Mouse (Mus musculus) left cerebral cortex, postnatal 14 days (tissue): ENCODE measurements around the gene Wipi1. TPM values are rescaled to one million over a fixed set of nuclear protein-coding genes. Genes with fewer than 3 reads are reported as not detected.
"Not testable (repeated sequence)": the region's sequence is repeated elsewhere in the genome, so short reads cannot be mapped to it uniquely, and the experiment has no call there.

Experiments used
- DNase-seq, 2 experiments: peaks; one replicate each; pipeline ENCODE4 v3.0.0; 2021 to 2022; ENCODE audit warnings: low spot score in 2 of 2, mixed read lengths in 1 of 2
- intact Hi-C: fragments of 180-260 bp; cut with DNase I; formaldehyde crosslinking; loops from one replicate; pipeline ENCODE4 v1.15.1; 2025
- long read RNA-seq, 2 experiments: library from polyadenylated mRNA; stranded (forward); transcript quantifications; one replicate each; pipeline ENCODE4 v2.0.0; 2021
- total RNA-seq, 2 experiments: library from RNA; stranded (reverse); gene quantifications; 2 replicates each; pipeline ENCODE4 v1.2.3; 2021

Wipi1 gene
- 10 to 100 TPM; 21.8 to 22.2 TPM for total RNA-seq
- long read RNA-seq, experiment 1, transcript Wipi1-202 (13 exons, 2,050 nt): major isoform, 6 of 13 reads
- long read RNA-seq, experiment 1, partial matches to known transcripts: 2 of 13 reads
- long read RNA-seq, experiment 1, other reads (novel, unspliced or antisense): 1 of 13 reads
- long read RNA-seq, experiment 2, transcript Wipi1-202 (13 exons, 2,050 nt): minor isoform, 5 of 12 reads
- long read RNA-seq, experiment 2, transcript Wipi1-201 (12 exons, 3,338 nt): major isoform, 6 of 12 reads
- long read RNA-seq, experiment 2, partial matches to known transcripts: 1 of 12 reads
- long read RNA-seq, experiment 2, other reads (novel, unspliced or antisense): 0 of 12 reads

DNA sequence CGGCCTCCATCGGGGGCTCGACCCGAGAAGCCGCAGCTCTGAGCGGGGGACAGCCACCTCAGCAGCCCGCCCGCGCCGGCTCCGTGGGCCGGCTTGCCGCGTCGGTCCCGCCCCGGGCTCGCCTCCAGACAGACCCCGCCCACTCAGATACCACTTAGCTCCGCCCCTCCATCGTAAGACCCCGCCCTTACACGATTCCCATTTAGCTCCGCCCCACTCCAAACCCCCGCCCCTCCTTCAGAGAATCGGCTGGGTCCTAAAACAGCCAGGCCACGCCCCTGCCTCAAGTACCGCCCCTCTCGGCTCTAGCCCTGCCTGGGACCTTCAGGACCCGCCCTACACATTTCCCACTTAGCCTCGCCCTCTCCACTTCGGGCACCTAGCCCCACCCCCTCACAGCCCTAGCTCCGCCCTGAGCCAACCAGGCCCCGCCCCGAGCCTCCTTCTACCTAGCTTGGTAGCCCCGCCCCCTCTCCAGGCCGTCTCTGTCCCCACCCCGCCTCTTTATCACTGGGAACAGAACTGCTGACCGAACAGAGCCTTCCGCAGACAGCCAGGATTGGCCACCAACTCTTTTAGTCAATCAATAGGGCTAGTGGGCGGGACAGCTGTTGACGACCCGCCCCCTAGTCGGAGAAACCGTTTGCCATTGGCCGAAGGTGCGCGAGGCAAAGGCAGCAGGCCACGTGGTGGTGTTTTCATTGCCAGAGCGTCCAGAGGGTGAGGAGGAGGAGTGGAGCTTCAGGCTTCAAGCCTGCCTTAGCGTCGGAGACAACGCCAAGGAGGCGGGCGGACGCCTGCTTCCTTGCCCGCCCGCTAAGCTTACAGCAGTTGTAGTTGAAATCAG, at the start of gene Wipi1:
Gene Wipi1, minus strand, starts transcription at position 665 of the 847 bp plus-strand sequence.
- intact Hi-C loops: no loop called here
- DNase-seq: peak; percentile 97 to 99

DNA sequence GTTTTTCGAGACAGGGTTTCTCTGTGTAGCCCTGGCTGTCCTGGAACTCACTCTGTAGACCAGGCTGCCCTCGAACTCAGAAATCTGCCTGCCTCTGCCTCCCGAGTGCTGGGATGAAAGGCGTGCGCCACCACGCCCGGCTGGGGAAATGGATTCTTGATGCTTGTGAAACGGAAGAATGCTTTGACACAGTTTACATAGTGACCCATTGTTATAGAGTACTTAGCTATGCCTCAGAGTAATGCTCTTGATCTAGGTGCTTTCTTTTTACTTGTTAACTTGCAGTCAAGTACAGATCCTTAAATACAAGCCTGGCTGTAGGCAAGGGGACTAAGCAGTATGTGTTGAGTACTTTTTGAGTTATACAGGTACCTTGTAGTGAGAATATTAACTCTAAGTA, 48.8 kb upstream of the Wipi1 start:
- DNase-seq: not testable (repeated sequence)
- intact Hi-C loops: loop anchor here (10.0 kb wide), 1 partner anchor 614 kb away; no protein-coding TSS in a partner anchor

DNA sequence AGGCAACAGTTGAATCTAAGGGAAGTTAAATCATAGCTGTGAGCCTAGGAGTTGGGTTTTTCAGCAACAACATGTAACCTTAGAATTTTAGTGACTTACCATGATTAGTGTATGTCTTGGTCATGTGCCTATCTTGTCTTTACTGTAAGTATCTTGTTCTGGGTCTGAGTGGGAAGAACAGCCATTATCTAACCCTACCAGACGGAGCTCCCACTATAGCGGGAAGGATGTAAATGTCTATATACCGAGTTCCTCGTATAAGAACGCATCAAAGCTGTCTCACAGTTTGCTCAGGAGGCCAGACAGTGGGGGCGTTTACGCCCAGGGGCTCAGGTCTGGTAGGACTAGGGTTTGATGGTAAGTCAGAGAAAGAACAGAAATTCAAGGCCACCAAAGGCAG, 44.5 kb upstream of the Wipi1 start:
- intact Hi-C loops: no loop called here
- no peak for DNase-seq

DNA sequence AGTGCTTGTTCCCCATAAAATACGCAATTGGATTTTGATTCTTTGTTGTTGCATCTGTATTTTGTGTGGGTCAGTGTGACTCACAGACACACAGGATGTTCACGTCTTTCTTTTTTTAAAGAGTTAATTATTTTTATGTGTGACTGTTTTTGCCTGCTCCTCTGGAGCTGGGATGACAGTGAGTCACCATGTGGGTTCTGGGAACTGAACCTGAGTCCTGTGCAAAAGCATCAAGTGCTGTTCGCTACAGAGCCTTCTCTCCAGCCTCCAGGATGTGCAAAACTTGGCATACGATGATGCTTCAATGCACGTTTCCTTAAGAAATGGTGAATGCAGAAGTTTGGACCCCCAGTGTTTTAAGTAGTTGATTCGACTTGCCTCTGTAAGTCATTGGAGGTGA, 42.8 kb upstream of the Wipi1 start:
- no peak for DNase-seq
- intact Hi-C loops: no loop called here

DNA sequence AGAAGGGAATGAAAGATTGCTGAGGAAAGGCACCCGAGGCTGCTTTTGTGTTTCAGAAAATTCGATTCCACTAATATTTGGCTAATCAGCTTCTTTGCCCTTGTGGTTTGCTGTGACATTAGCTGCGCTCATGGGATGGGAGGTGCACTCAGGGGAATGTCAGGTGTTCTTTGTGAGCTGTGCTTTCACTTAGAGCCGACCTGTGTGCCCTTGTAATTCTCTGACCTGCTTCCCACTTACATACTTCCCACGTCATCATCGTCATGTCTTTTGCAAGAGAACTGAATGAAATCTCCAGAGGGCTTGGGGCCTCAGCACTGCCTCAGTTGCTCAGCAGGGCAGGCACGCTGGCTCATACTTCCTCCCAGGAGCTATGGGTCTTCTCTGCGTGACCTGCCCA, 41.4 kb upstream of the Wipi1 start:
- no peak for DNase-seq
- intact Hi-C loops: no loop called here

DNA sequence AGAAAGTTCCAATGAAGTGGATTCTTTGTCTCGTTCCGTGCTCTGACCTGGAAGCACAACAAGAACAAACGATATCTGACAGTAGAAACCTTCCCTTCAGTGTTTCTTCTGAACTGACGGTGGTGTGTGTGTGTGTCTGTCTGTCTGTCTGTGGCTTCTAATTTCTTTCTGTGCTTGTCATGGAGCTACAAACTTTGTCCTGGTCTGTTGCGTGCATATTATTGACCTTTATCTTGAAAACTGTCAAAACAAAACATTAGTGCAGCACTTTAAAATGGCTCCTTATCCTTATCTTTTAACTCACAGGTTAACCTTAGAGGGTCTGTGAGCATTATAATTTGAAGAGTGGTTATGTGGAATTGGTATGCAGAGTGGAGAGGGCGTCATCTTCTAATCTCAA, 40.7 kb upstream of the Wipi1 start:
- intact Hi-C loops: no loop called here
- no peak for DNase-seq

DNA sequence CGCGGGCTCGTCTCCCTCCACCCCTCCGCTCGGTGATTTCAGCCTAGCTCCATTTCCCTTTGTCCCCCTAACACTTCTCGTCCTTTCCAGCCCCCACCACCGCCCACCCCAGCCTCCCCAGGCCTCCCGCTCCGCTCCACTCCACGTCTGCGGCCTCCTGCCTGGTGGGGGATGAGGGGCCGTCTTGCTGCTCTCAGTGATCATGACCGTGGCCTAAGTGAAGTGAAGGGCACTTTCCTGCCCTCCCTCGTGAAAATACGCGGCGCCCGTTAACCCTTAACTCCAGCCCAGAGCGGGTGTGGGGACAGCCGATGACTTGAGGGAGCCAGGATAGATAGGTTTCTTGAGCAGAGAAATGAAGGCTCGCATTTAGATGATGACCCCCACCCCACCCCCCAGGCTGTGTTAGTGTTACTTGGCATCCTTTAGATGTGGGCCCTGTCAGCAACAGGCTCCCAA, 39.8 kb upstream of the Wipi1 start:
- intact Hi-C loops: no loop called here
- no peak for DNase-seq

DNA sequence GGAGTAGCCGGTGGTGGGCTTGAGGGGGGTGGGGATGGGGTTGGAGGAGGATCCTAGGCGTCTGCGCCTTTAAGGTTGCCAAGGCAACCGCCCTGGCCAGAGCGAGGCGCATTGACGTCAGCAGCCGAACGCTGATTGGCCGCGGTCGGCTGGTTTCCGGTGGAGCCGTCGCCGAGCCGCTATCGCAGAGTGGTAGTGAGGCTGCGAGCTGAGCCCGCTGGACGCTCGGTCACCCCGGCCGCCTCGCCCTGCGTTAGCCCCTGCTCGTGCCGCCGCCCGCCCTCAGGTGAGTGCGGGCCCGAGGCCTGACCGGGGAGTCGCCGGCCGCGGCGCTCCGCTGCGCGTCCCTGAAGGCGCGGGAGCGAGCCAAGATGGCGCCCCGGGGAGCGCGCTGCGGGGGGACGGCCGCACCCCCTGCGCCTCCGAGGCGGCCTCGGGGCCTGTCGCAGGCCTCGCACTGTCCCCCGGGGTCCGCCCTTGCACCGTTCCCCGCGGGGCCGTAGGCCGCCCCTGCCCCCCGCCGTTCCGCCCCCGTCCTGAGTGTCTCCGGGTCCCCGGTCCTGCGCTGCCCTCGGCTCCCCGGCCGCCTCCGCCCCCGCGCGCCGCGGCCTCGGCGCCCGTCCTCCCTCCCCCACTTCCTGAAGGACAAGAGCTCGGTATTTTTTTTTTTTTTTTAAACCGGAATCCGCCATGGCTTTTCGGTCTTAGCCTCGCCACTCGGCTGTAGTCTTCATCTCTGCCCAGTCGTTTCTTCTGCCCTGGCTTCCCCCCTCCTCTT, 39.2 kb upstream of the Wipi1 start:
- peak; percentile 95 for DNase-seq
- intact Hi-C loops: no loop called here

DNA sequence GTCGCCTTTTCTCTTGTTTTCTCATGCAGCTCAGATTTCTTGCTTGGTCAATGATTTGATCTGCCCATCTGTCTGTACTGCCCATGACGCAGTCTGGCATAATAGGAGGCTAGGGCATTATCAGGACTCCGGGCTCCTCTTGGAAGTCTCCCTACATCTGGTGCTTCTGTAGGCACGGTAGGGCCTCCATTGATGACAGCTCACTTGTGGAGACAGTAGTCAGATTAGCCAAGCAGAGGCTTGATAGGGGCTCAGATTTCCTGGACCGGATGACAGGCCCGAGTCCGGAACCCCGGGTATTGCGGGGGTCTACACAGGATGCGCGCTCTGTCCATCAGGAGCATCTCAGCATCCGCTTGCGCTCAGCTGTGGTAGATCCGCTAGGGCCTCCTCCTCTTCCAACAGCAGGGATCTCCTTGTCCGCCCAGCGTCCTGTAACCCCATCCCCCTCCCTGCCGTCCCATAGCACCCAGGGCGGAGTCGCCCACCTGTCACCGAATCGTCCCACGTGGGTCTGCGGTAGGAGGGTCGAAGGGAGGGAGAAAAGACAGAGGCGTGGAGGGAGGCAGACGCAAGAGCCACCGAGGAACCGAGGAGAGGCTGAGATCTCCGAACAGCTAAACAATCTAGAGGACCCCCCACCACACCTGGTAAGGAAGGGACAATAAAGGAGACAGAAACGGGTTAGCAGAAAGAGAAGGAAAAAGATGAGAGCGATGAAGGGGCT, 38.4 kb upstream of the Wipi1 start:
- peak; percentile 84 to 90 for DNase-seq
- intact Hi-C loops: no loop called here

DNA sequence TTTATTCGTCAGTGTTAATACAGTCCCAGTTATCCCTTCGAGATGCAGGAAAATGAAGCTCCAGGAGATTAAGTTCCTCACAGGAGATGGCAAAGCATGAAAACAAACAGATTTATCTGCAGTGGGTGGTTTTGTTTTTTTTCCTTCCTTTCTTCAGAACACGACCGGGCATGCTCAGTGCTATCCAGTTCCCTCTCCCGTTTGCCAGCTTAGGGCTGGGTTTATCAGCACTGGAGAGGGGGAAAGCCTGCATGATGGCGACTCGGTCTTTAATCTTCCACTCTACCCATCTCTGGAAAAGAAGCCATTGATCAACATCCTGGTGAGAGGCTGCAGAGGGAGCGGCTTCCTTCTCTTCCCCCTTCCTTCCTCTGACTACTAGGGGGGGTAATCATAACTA, 37.4 kb upstream of the Wipi1 start, which contains the start of gene Prkar1a:
Gene Prkar1a, plus strand, starts transcription at position 200 of the 400 bp plus-strand sequence.
- intact Hi-C loops: no loop called here
- DNase-seq: no peak

DNA sequence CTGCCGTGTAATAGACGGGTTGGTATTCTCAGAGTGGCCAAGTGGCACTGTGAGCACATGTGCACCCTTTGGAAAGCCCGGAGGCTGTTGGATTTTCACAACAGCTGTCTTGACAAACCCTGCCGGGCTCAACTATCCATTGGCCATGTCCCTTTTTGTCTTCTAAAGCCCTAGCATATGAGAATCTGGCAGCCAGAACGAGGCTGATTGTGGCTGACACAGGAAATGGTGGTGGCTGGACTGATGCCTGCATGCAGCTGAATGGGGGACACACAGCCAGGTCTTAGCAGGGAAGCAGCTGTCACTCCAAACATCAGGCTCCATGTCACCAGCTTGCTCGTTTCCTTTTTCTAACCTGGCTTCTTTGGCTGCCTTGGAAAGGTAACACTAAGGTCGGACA, 36.7 kb upstream of the Wipi1 start:
- intact Hi-C loops: no loop called here
- DNase-seq: no peak

DNA sequence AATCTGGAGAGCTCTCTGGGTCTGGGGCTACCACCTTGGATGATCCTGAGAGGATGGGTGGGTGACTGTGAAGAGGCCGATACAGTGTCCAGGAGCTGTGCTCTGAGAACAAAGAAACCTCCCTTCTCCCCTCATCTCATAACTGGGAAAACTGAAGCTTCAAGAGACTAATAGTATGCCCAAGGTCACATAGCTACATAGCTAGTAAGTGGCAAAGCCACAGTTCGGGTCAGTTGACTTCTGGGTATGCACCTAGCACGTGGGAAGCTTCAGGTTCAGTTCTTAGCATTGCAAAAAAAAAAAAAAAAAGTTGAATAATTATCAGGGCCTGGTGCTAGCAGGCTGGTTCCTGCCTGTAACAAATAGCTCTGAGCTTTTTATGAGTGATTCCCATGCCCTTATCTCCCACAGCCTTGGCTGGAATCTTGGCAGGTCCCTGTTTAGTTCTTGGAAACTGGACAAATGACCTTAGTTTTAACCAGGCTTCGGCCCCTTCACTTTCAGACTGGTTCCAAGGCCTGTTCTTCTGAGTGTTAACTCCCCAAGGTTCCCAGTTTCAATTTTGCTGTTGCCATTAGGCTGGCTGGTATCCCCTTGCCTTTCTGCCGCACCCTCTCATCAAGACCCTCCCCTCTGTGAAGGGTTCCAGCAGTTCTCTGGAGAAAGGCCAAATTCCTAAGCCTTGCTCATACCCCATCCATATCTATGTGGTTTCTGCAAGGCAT, 29.9 kb upstream of the Wipi1 start:
- DNase-seq: no peak
- intact Hi-C loops: no loop called here

DNA sequence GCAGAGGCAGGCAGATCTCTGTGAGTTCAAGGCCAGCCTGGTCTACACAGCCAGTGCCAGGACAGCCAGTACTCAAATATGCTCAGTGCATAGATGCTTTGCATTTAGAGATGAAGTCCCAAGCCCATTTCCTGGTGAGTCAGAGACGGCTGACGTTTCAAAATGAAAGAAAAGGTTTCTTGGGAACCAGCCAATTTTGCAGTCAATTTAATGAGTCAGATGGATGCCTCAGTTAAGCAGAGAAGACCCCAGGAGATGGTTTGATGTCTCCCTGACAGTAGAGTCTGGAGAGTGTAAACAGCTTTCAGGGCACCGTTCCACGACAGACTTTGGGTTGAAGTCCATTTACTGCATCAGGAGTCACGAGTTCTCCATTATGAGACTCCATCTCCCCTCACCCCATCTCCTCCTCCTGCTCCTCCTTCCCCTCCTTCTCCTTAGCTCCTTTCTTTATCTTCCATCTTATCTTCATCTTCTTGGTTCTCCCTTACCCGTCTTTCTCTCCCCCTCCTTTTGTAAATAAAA, 24.2 kb upstream of the Wipi1 start:
- DNase-seq: no peak
- intact Hi-C loops: no loop called here

DNA sequence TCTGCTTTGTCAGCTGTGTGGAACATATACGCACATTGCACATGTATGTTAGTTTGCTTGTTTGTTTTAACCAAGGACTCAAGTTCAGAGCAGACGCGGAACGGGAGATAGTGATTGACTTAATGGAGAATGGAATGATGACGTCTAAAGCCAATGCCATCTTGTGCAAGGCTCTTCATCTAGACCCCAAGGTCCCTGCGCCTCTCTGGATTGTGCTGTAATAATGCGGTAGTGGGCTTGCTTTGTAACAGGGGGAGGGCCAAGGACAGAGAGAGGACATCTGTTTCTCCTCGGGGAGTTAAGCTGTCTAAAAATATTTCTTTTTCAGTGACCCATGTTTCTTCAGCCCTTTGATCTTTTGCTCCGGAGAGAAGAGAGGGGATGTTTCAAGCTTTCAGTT, 23.2 kb upstream of the Wipi1 start:
- intact Hi-C loops: no loop called here
- DNase-seq: no peak

DNA sequence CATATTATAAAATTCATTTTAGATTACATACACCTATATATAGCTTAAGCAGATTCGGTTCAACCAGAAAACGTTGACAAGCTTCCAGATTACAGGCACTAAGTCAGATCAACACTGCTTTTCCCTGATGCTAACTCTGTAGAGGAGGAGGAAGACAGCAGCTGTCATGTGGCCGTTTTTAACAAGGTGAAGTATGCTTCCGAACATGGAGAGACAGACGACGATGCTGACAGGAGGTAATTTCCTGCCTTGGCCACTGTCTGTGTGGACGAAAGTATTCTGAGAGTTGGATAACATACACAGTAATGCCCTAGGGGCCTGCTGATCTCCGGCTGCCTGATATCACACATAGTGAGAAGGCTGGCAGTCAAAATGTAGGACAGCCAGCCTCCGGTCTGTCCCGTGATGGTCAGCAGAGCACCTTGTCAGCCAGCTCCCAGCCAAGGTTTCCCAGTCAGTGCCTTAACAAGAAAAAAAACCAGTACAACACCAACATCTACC, 17.3 kb upstream of the Wipi1 start:
- intact Hi-C loops: no loop called here
- DNase-seq: no peak

DNA sequence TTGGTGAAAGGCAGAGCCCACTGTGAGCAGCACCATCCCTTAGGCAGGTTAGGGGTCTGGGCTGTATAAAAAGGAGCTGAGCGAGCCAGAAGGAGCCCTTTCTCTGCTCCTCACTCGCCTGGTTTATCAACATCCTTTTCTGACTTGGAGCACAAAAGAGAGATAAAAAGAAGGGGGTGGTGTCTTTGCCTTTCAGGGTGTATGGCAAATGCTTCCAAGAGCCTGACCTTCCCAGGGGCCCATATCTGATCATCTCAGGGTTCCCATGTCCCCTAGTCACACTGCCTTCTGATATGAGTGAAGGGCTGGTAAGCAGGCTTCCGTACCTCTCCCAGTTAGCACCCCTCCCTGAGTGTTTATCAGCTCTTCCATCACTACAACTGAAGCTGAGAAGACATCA, 16.3 kb upstream of the Wipi1 start:
- intact Hi-C loops: no loop called here
- no peak for DNase-seq

DNA sequence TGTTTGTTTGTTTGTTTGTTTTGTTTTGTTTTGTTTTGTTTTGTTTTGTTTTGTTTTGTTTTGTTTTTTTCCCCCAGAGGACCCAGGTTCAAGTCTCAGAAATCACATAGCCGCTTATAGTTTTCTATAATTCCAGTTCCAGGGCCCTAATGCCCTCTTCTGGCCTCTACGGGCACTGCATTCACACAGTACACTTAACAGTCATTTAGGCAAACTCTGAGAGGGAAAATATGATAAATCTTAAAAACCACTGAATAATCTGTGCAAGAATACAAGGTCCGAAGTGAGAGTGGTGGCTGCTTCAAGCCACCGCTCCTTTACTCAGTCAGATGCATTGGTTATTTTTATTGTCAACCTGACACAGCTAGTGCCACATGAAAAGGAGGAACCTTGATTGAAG, 15.9 kb upstream of the Wipi1 start:
- no peak for DNase-seq

DNA sequence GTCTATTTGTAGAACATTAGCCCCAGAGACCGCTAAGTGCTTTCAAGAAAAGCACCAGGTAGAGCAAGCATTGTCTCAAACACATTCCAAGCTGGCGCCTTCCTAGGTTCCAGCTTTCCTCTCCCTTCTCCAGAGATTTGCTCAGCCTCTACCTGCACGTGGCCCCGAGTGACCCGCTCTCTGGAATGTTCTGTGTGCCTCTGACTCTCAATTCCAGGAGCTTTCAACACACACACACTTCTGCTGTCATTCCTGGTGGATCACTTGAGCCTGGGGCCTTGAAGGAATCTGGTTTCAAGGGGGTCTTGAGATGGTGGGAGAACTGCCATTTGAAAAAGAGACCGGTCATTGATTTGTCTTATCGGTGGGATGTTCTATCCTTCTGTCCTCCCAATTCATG, 11.5 kb upstream of the Wipi1 start:
- DNase-seq: no peak
- intact Hi-C loops: no loop called here

More for the DNA sequence above, 15.9 kb upstream of the Wipi1 start:
- intact Hi-C loops: no loop called here
